Mouse (Mus musculus) G1E (cell line): ENCODE results near the gene Dbp.

ENCODE experiments used
- CTCF ChIP-seq: IDR thresholded peaks from 2 replicates; pipeline ENCODE4 v1.5.1; 2012; ENCODE audit warnings: low read depth, low read length, inconsistent platforms, mixed read lengths
- GATA1 ChIP-seq: IDR thresholded peaks from 2 replicates; pipeline ENCODE4 v1.6.1; 2012; ENCODE audit warnings: borderline replicate concordance, low read length, inconsistent platforms, mixed read lengths

DNA sequence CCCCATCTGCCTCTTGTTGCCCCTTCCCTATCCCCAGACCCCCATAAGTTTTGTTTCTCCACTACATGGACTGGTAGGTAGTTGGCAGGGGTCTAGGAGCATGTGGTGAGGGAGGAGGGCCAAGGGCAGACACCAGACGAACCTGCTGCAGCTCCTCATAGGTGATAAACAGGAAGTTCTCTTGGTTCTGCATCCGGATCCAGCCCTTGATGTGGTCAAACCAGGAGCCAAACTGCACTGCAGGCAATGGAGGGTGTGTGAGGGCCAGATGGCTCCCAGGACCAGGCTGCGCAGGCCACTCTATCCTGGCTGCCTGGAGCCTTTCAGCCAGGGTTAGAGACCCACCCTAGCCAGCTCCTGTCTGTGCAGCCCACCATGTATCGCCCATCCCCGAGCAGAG is 28.6 kb downstream of the Dbp start:
- TF ChIP-seq CTCF (no peak), GATA1 (no peak)
